Mouse (Mus musculus) lung, embryonic 15.5 days (tissue): ENCODE measurements around the gene Dusp23. TPM values are rescaled to one million over a fixed set of nuclear protein-coding genes. Genes with fewer than 3 reads are reported as not detected.

ENCODE experiments used
- ATAC-seq: fragments of 200-750 bp; cut with Nextera tagmentation; 2 replicates; pipeline ENCODE4 v1.8.0; 2017; ENCODE audit warnings: moderate number of reproducible peaks, borderline replicate concordance; ENCODE audit not compliant: low FRiP score, low TSS enrichment; ENCODE audit errors: extremely low read depth
- H3K27ac ChIP-seq: fragments of 300-500 bp; sonication (generic); 2 replicates; pipeline ENCODE4 v1.5.1; 2015; ENCODE audit warnings: moderate library complexity, mild to moderate bottlenecking, inconsistent platforms
- H3K27me3 ChIP-seq: fragments of 300-500 bp; sonication (generic); 2 replicates; pipeline ENCODE4 v1.6.1; 2015; ENCODE audit warnings: inconsistent platforms
- H3K36me3 ChIP-seq: fragments of 300-500 bp; sonication (generic); 2 replicates; pipeline ENCODE4 v1.6.1; 2015; ENCODE audit warnings: inconsistent platforms
- H3K4me1 ChIP-seq: fragments of 300-500 bp; sonication (generic); 2 replicates; pipeline ENCODE4 v1.6.1; 2015; ENCODE audit warnings: inconsistent platforms
- H3K4me2 ChIP-seq: fragments of 300-500 bp; sonication (generic); 2 replicates; pipeline ENCODE4 v1.6.1; 2015; ENCODE audit warnings: inconsistent platforms, mild to moderate bottlenecking, moderate library complexity
- H3K4me3 ChIP-seq: fragments of 300-500 bp; sonication (generic); 2 replicates; pipeline ENCODE4 v1.5.1; 2015; ENCODE audit warnings: mild to moderate bottlenecking, inconsistent platforms
- H3K9ac ChIP-seq: fragments of 300-500 bp; sonication (generic); 2 replicates; pipeline ENCODE4 v1.6.1; 2015; ENCODE audit warnings: inconsistent platforms
- H3K9me3 ChIP-seq: fragments of 300-500 bp; sonication (generic); 2 replicates; pipeline ENCODE4 v1.6.1; 2016; ENCODE audit warnings: inconsistent platforms
- WGBS: fragments of 180-500 bp; shearing (Covaris S2); methylation state at CpG from one replicate; pipeline ENCODE4 v1.1.7; 2015; 5-methylcytosine and 5-hydroxymethylcytosine counted together
- polyA plus RNA-seq: library from polyadenylated mRNA; unstranded; fragments of >200 nt; fragmentation: Nextera tagmentation; extraction: Ambion mirVana; gene quantifications from 2 replicates; pipeline ENCODE4 v1.2.1, GENCODE M21; 2015

Dusp23 gene
- polyA plus RNA-seq, 1 experiment from 2014 or later = 12.3 TPM

GRCm38 (mm10) chr1:172585612-172586567 lies 46.9 kb downstream of the Dusp23 start:
- ATAC-seq = no peak
- WGBS = 27% methylated on average over 26 of the region's 26 CpGs
- Histone ChIP-seq H3K27me3 (peaks cover 12% of the 10 kb centered on the region; the same call in 1 of the 2 replicates), H3K36me3 (no peaks in the 10 kb centered on the region), H3K4me2 (no peak overlapping the region), H3K9ac (no peak overlapping the region), H3K4me3 (no peak overlapping the region), H3K27ac (no peak overlapping the region), H3K9me3 (no peaks in the 10 kb centered on the region), H3K4me1 (peaks cover 6% of the 10 kb centered on the region; the same call in 1 of the 2 replicates)

DNA sequence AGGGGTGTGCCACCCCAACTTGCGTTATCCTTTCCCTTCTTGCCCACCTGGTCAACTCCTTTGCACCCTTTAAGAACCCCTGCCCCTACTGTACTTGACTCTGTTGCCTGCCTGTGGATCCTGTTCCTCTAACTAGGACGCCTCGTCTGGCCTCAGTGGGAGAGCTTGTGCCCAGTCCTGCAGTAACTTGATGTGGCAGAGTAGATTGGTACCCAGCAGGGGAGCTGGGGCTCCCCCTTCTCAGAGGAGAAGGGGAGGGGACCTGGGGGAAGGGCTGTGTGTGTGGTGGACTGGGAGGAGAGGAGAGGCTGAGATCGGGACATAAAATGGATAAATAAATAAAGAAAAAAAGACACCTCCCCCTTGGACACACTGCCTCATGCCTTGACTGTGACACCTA lies 47.7 kb downstream of the Dusp23 start:
- H3K9me3 ChIP-seq = no peaks in the 10 kb centered on the region
- H3K4me2 ChIP-seq = no peak overlapping the region
- no peak overlapping the region for H3K9ac ChIP-seq
- H3K4me1 ChIP-seq = peaks cover 6% of the 10 kb centered on the region; the same call in 1 of the 2 replicates
- H3K36me3 ChIP-seq = no peaks in the 10 kb centered on the region
- ATAC-seq = no peak
- no peak overlapping the region for H3K27ac ChIP-seq
- H3K27me3 ChIP-seq = peaks cover 12% of the 10 kb centered on the region; the same call in 1 of the 2 replicates
- no peak overlapping the region for H3K4me3 ChIP-seq
- 49% methylated on average over 4 of the region's 4 CpGs for WGBS

- Histone ChIP-seq H3K4me3 (no peak overlapping the region), H3K9ac (no peak overlapping the region), H3K4me2 (no peak overlapping the region), H3K27ac (no peak overlapping the region), H3K36me3 (no peaks in the 10 kb centered on the region), H3K27me3 (peaks cover 12% of the 10 kb centered on the region; the same call in 1 of the 2 replicates), H3K4me1 (peaks cover 6% of the 10 kb centered on the region; the same call in 1 of the 2 replicates), H3K9me3 (no peaks in the 10 kb centered on the region)
- ATAC-seq = no peak
- WGBS = 81% methylated on average over 6 of the region's 6 CpGs
Observed at GRCm38 (mm10) chr1:172584271-172584670, 48.5 kb downstream of the Dusp23 start.

DNA sequence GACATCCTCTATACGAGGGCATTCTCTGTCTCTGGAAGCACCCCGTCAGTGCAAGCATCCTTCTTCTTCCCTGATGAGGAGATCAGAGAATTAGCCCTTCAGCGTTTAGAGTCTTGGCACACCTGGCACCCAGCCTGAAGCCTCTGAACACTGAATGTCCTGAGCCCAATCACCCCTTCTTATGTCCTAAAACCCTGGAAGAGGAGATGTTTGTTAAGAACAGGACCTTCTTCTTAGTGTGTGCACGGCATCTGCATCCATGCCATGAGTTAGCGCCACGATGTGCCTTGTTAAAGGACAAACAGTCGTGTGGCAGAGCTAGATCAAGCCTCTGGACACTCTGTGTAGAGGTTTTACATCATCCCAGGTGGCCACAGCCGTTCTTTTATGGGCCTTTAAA lies 50.3 kb downstream of the Dusp23 start:
- Histone ChIP-seq H3K9ac (no peak overlapping the region), H3K4me2 (no peak overlapping the region), H3K4me1 (peaks cover 6% of the 10 kb centered on the region; the same call in 1 of the 2 replicates), H3K9me3 (no peaks in the 10 kb centered on the region), H3K27me3 (peaks cover 12% of the 10 kb centered on the region; the same call in 1 of the 2 replicates), H3K27ac (no peak overlapping the region), H3K36me3 (no peaks in the 10 kb centered on the region), H3K4me3 (no peak overlapping the region)
- 80% methylated on average over 8 of the region's 8 CpGs for WGBS
- no peak for ATAC-seq

Other genes with a start within 250 kb of the Dusp23 start
- gene Slamf9, start 157.6 kb downstream of the Dusp23 start, polyA plus RNA-seq = 0.31 and 0.51 TPM in 2 replicates
- gene Igsf9, start 151.2 kb downstream of the Dusp23 start, polyA plus RNA-seq = 21.7 and 22.5 TPM in 2 replicates
- gene Tagln2, start 132.9 kb downstream of the Dusp23 start, polyA plus RNA-seq = 541 and 580 TPM in 2 replicates
- 8.1 and 10.7 TPM in 2 replicates for gene Cfap45, start 112.2 kb downstream of the Dusp23 start, polyA plus RNA-seq
- 0.24 and 0.47 TPM in 2 replicates for gene Vsig8, start 77.0 kb downstream of the Dusp23 start, polyA plus RNA-seq
- 0.09 TPM in 1 of 2 replicates, not detected in the other for gene Slamf8, start 42.4 kb downstream of the Dusp23 start, polyA plus RNA-seq
- not detected in 2 replicates for gene Fcrl6, start 30.4 kb downstream of the Dusp23 start, polyA plus RNA-seq
- 0.09 and 0.30 TPM in 2 replicates for gene Crp, start 65.1 kb upstream of the Dusp23 start, polyA plus RNA-seq